Mouse (Mus musculus): ENCODE data around the gene D430041D05Rik.
"Not testable (repeated sequence)": the region's sequence is repeated elsewhere in the genome, so short reads cannot be mapped to it uniquely, and the experiment has no call there.

Gene D430041D05Rik

GRCm38 (mm10) chr2:104117173-104117572 is 293.6 kb downstream of the D430041D05Rik start:
- DNase-seq (ENCODE audit: low spot score), result not testable (repeated sequence)

GRCm38 (mm10) chr2:104114898-104115297 is 295.9 kb downstream of the D430041D05Rik start:
- no peak for DNase-seq (ENCODE audit: low spot score)

GRCm38 (mm10) chr2:104113563-104113962 is 297.2 kb downstream of the D430041D05Rik start:
- DNase-seq (ENCODE audit: low spot score), result not testable (repeated sequence)

GRCm38 (mm10) chr2:104111170-104111797 is 299.5 kb downstream of the D430041D05Rik start:
- not testable (repeated sequence) for DNase-seq (ENCODE audit: low spot score)

- DNase-seq (ENCODE audit: low spot score), result no peak
Observed at GRCm38 (mm10) chr2:104110031-104110430, 300.8 kb downstream of the D430041D05Rik start.

- DNase-seq (ENCODE audit: low spot score), result no peak
Observed at GRCm38 (mm10) chr2:104109528-104109927, 301.3 kb downstream of the D430041D05Rik start.

- not testable (repeated sequence) for DNase-seq (ENCODE audit: low spot score)
Observed at GRCm38 (mm10) chr2:104109021-104109420, 301.8 kb downstream of the D430041D05Rik start.

GRCm38 (mm10) chr2:104104800-104105199 is 306.0 kb downstream of the D430041D05Rik start:
- no peak for DNase-seq (ENCODE audit: low spot score)

- no peak for DNase-seq (ENCODE audit: low spot score)
Observed at GRCm38 (mm10) chr2:104099946-104100345, 310.9 kb downstream of the D430041D05Rik start.

GRCm38 (mm10) chr2:104099231-104099585 is 311.6 kb downstream of the D430041D05Rik start:
- no peak for DNase-seq (ENCODE audit: low spot score)

GRCm38 (mm10) chr2:104098529-104099230 is 312.1 kb downstream of the D430041D05Rik start:
- DNase-seq (ENCODE audit: low spot score), result no peak

GRCm38 (mm10) chr2:104097396-104097795 is 313.4 kb downstream of the D430041D05Rik start:
- DNase-seq (ENCODE audit: low spot score), result not testable (repeated sequence)

- not testable (repeated sequence) for DNase-seq (ENCODE audit: low spot score)
Observed at GRCm38 (mm10) chr2:104096796-104097195, 314.0 kb downstream of the D430041D05Rik start.

- no peak for DNase-seq (ENCODE audit: low spot score)
Observed at GRCm38 (mm10) chr2:104096256-104096655, 314.6 kb downstream of the D430041D05Rik start.

- DNase-seq (ENCODE audit: low spot score), result peak; percentile 8
Observed at GRCm38 (mm10) chr2:104095741-104096213, 315.0 kb downstream of the D430041D05Rik start, which contains the start of gene Cd59a. Cd59a (plus strand) TSS chr2:104095801.

GRCm38 (mm10) chr2:104093305-104093704 is 317.5 kb downstream of the D430041D05Rik start:
- no peak for DNase-seq (ENCODE audit: low spot score)

Data from T-cell, adult 2 months (primary cell).